Mouse (Mus musculus): ENCODE results near the gene Pex11b.
"Not testable (repeated sequence)": the region's sequence is repeated elsewhere in the genome, so short reads cannot be mapped to it uniquely, and the experiment has no call there.

DNA sequence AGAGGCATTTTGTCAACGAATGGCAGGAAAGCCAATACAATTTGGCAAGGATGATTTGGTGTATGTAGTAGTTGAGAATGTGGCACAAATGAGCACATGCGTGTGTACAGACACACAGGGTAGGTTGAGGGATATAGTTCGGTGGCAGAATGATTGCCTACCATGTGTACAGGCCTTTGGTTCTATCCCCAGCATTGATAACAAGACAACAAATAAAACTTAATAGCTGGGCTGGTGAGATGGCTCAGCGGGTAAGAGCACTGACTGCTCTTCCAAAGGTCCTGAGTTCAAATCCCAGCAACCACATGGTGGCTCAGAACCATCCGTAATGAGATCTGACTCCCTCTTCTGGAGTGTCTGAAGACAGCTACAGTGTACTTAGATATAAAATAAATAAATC is 50.9 kb downstream of the Pex11b start:
- TF ChIP-seq POLR2A (IDR thresholded peaks at IDR 0.05; ENCODE audit: extremely low read depth, insufficient read depth, low read length); CTCF (IDR thresholded peaks at IDR 0.05; ENCODE audit: low read depth, low read length): not testable (repeated sequence)

Measured in liver, adult 2 months (tissue).